Mouse (Mus musculus): Measurements from ENCODE around the gene Ppp1r27.

- TF ChIP-seq CTCF (IDR thresholded peaks at IDR 0.05; ENCODE audit: insufficient read depth, low read depth, low read length): no peak
- TF ChIP-seq POLR2A (IDR thresholded peaks at IDR 0.05; ENCODE audit: insufficient read depth, low read depth, low read length): no peak
Observed at GRCm38 (mm10) chr11:120501701-120502100, 49.2 kb downstream of the Ppp1r27 start.

Measured in olfactory bulb, adult 2 months (tissue).